In the genomic region with DNA sequence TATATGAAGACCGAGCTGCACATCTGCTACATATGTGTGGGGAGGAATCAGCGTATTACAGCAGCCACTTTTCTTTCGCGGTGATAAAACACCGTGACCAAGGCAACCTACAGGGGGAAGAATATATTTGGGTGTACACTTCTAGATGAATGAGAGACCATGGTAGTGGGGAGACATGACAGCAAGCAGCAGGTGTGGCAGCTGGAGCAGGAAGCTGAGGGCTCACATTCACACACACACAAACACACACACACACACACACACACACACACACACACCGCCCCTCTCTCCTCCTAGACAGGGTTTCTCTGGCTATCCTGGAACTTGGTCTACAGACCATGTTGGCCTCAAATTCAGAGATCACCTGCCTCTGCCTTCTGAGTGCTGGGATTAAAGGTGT, we compare ENCODE assay signal across 18 mouse cellular contexts. TPM values are rescaled to one million over a fixed set of nuclear protein-coding genes. Genes with fewer than 3 reads are reported as not detected.
"Had no signal": no experiment of that assay in that cellular context is flagged by ENCODE, and none has a peak within 500 bp of the region (broad histone marks: within the 10 kb centered on the region; RNA-seq: fewer than 3 reads in every experiment).

No protein-coding gene starts in this region.

- H3K4me2 ChIP-seq: neural tube, embryonic 13.5 days; neural tube, embryonic 15.5 days; stomach, embryonic 15.5 days had no signal

- H3K36me3 ChIP-seq: neural tube, embryonic 13.5 days; neural tube, embryonic 15.5 days; stomach, embryonic 15.5 days had no signal

- H3K4me1 ChIP-seq: neural tube, embryonic 13.5 days had no signal

- H3K27ac ChIP-seq: neural tube, embryonic 13.5 days; neural tube, embryonic 15.5 days; stomach, embryonic 15.5 days; stomach, postnatal 0 days had no signal

- H3K9me3 ChIP-seq: neural tube, embryonic 13.5 days; neural tube, embryonic 15.5 days; stomach, embryonic 15.5 days had no signal

- DNase-seq: retina, postnatal 1 day; right cerebral cortex, adult 18-20 months; right cerebral cortex, postnatal 14 days; right cerebral cortex, postnatal 25 days; right cerebral cortex, postnatal 4 days; spleen, adult 18-20 months; thymus, adult 18-20 months; thymus, adult 2 months; thymus, postnatal 14 days; thymus, postnatal 25 days; thymus, postnatal 36 days; thymus, postnatal 4 days had no signal

- H3K9ac ChIP-seq: neural tube, embryonic 13.5 days; neural tube, embryonic 15.5 days; stomach, embryonic 15.5 days had no signal

- H3K4me3 ChIP-seq: neural tube, embryonic 13.5 days; neural tube, embryonic 15.5 days; stomach, embryonic 15.5 days had no signal

RNA-seq across cellular contexts. Expression of a gene that starts 33.0 kb away (rescaled TPM):
- total RNA-seq: neutrophil, adult 5-6 weeks had no signal
- polyA plus RNA-seq: neural tube, embryonic 13.5 days; testis, adult 2 months had no signal
